Mouse (Mus musculus): ENCODE results near the gene Mdga2.

GRCm38 (mm10) chr12:66705015-66705414 is 517.3 kb downstream of the Mdga2 start:
- TF ChIP-seq CTCF (IDR thresholded peaks at IDR 0.05; ENCODE audit: borderline replicate concordance, control insufficient read depth, extremely low read depth, insufficient read depth, low read length, poor library complexity) (no peak), POLR2A (IDR thresholded peaks at IDR 0.05; ENCODE audit: control insufficient read depth, extremely low read depth, insufficient read depth, low read length, poor library complexity) (no peak)
